Mouse (Mus musculus) lung, adult 2 months (tissue): Measurements from ENCODE around the gene Rbm34.

ENCODE experiments used
- CTCF ChIP-seq: fragments of 200-500 bp; IDR thresholded peaks from 2 replicates; pipeline ENCODE4 v1.5.1; 2011; ENCODE audit warnings: mild to moderate bottlenecking, low read length, control low read depth; ENCODE audit not compliant: insufficient read depth
- POLR2A ChIP-seq: fragments of 200-500 bp; IDR thresholded peaks from 2 replicates; pipeline ENCODE4 v1.6.1; 2011; ENCODE audit warnings: low read depth, mild to moderate bottlenecking, control low read depth, low read length, borderline replicate concordance; ENCODE audit errors: extremely low read depth

DNA sequence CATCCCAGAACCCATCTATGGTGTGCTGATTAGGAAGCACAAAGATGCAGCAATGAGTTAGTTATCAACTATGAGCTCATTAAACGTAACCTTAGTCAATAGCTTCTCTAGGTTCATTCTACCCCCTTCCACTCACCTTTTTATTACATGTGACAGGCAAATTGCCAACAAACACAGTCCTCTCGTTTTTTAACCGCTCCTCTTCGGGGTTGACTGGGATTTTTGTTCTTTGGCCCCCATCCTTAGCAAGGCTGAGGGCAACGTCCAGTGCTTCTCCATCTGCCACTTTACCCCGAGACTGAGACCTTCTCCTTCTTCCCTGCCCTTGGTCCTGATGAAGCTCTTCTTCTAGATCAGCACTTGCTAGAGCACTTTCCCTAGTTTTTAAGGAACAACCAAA lies 5.6 kb downstream of the Rbm34 start:
- TF ChIP-seq POLR2A (no peak), CTCF (no peak)
